Mouse (Mus musculus): Measurements from ENCODE around the gene Sec24a. TPM values are rescaled to one million over a fixed set of nuclear protein-coding genes. Genes with fewer than 3 reads are reported as not detected.
"Not testable (repeated sequence)": the region's sequence is repeated elsewhere in the genome, so short reads cannot be mapped to it uniquely, and the experiment has no call there.

Gene Sec24a
- polyA plus RNA-seq, 1 experiment from 2014 or later = 18.1 TPM

DNA sequence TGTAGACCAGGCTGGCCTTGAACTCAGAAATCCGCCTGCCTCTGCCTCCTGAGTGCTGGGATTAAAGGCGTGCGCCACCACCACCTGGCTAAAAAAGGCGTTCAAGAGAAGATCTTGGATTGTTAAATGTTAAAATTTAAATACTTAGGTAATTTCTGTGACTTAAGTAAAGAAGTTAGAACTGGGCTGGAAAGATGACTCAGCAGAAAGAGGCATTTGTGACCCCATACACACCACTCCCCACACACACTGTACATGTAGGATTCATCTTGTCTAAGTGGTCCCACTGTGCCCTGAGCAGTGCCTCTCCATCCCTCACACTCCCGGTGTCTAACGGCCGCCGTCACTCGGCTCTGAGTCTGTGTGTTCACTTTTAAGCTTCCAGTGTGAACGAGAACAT lies 57.0 kb downstream of the Sec24a start:
- H3K4me3 ChIP-seq = no peak overlapping the region
- H3K4me1 ChIP-seq = no peaks in the 10 kb centered on the region
- no peak for ATAC-seq (ENCODE audit: low FRiP score, low read depth)
- WGBS = 94% methylated on average over 10 of the region's 10 CpGs
- peaks cover 86% of the 10 kb centered on the region for H3K36me3 ChIP-seq
- no peak overlapping the region for H3K27ac ChIP-seq
- no peak overlapping the region for H3K4me2 ChIP-seq (replicated peaks)
- H3K9me3 ChIP-seq = no peaks in the 10 kb centered on the region
- no peak overlapping the region for H3K9ac ChIP-seq
- no peaks in the 10 kb centered on the region for H3K27me3 ChIP-seq

- H3K4me2 ChIP-seq (replicated peaks) = no peak overlapping the region
- peaks cover 90% of the 10 kb centered on the region for H3K36me3 ChIP-seq
- H3K9me3 ChIP-seq = no peaks in the 10 kb centered on the region
- H3K4me1 ChIP-seq = no peaks in the 10 kb centered on the region
- no peak overlapping the region for H3K27ac ChIP-seq
- no peak overlapping the region for H3K9ac ChIP-seq
- no peaks in the 10 kb centered on the region for H3K27me3 ChIP-seq
- no peak for ATAC-seq (ENCODE audit: low FRiP score, low read depth)
- 70% methylated on average over 10 of the region's 10 CpGs for WGBS
- H3K4me3 ChIP-seq = no peak overlapping the region
Observed at GRCm38 (mm10) chr11:51703379-51703998, 59.9 kb downstream of the Sec24a start.

DNA sequence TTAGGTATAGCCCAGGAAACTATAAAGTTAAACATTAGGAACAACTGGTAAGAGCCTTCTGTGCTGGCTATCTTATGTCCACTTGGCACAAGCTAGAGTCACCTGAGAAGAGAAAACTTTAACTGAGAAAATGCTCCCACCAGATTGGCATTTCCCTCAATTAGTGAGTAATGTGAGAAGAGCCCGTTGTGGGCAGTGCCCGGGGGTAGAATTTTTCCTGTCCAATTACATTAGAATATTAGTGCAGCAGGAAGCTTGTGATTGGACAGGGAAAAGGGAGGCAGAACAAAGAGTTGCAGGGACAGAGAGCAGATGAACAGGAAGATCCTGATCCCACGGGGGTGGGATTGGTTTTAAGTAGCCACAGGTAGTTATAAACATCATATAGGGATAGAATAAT lies 60.6 kb downstream of the Sec24a start:
- Histone ChIP-seq H3K4me1 (no peaks in the 10 kb centered on the region), H3K27me3 (no peaks in the 10 kb centered on the region), H3K9ac (no peak overlapping the region), H3K9me3 (no peaks in the 10 kb centered on the region), H3K4me3 (no peak overlapping the region), H3K27ac (no peak overlapping the region), H3K36me3 (peaks cover 89% of the 10 kb centered on the region), H3K4me2 (replicated peaks) (no peak overlapping the region)
- ATAC-seq (ENCODE audit: low FRiP score, low read depth) = no peak
- WGBS = 65% methylated on average over 3 of the region's 3 CpGs

GRCm38 (mm10) chr11:51694984-51695383 lies 68.5 kb downstream of the Sec24a start:
- H3K4me1 ChIP-seq = no peaks in the 10 kb centered on the region
- no peaks in the 10 kb centered on the region for H3K27me3 ChIP-seq
- WGBS = 94% methylated on average over 3 of the region's 3 CpGs
- no peak overlapping the region for H3K27ac ChIP-seq
- H3K36me3 ChIP-seq = peaks cover 62% of the 10 kb centered on the region
- H3K9me3 ChIP-seq = no peaks in the 10 kb centered on the region
- no peak overlapping the region for H3K9ac ChIP-seq
- no peak for ATAC-seq (ENCODE audit: low FRiP score, low read depth)
- no peak overlapping the region for H3K4me3 ChIP-seq
- H3K4me2 ChIP-seq (replicated peaks) = no peak overlapping the region

DNA sequence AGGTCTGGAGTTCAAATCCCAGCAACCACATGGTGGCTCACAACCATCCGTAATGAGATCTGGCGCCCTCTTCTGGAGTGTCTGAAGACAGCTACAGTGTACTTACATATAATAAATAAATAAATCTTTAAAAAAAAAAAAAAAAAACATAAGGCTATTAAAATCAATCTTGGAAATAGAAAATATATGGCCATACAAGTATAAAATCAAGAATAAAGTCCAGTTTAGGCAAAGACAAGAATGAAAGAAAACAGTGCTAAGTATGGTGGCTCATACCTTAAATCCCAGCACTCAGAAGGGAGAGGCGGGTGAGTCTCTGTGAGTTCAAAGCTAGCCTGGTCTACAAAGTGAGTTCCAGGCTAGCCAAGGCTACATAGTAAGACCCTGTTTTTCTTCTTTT lies 72.8 kb downstream of the Sec24a start:
- not testable (repeated sequence) for H3K9me3 ChIP-seq; H3K27ac ChIP-seq; H3K9ac ChIP-seq; ATAC-seq (ENCODE audit: low FRiP score, low read depth); H3K27me3 ChIP-seq; H3K4me3 ChIP-seq; H3K4me2 ChIP-seq (replicated peaks)
- H3K36me3 ChIP-seq = peaks cover 24% of the 10 kb centered on the region
- H3K4me1 ChIP-seq = peaks cover 11% of the 10 kb centered on the region; the same call in 1 of the 2 replicates
- WGBS = 72% methylated on average over 3 of the region's 3 CpGs

- WGBS = 24% methylated on average over 6 of the region's 6 CpGs
- Histone ChIP-seq H3K9ac (peak overlapping the region; percentile 77), H3K4me2 (replicated peaks) (peak overlapping the region; percentile 74), H3K27me3 (no peaks in the 10 kb centered on the region), H3K9me3 (no peaks in the 10 kb centered on the region), H3K4me1 (peaks cover 11% of the 10 kb centered on the region; the same call in 1 of the 2 replicates), H3K36me3 (peaks cover 27% of the 10 kb centered on the region), H3K27ac (peak overlapping the region; percentile 99), H3K4me3 (peak overlapping the region; percentile 75)
- ATAC-seq (ENCODE audit: low FRiP score, low read depth) = no peak
Observed at GRCm38 (mm10) chr11:51689343-51689742, 74.1 kb downstream of the Sec24a start.

DNA sequence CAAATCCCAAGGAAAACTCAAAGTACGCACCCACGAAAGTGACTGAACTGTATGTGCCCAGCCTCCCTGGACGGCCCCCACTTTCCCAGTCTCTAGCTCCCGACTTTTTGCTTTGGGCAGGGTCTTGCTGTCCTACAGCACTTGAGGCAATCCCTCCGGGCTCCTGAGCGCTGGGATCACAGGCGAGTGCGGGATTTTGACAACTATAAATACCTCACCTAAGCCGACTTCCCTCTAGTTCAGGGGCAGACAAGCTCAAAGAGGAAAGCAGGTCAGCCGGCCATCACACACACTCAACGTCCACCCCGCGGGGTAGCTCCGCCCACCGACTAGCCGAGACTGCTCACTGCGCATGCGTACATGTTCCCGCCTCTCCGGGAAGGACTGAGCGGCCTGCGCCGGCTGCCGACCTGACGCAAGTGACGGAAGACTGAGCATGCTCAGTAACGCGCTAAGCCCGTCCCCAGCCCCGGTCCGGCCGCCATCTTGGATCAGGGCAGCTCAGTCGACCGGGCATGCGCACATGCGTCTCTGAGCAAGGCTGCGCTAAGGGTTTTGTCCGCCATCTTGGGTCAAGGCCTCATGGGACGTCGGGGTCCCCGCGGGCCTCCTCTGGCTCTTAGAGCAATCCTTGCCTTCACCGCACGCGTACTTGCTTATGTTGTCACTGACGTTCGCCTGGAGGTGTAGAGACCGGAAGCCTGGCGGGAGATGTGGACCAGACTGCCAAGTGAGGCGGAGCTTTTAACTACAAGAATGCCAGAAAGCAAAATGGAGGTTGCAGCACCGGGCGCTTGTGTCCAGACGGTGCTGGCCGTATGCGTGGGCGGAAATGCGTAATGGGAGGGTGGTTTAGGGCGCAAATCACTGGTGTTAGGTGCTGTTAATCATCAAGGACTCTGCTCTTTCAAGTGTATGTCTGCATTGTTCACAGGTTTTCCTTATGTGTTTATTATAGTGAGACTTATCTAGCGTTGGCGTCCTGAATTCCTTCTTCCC lies 74.8 kb downstream of the Sec24a start, which contains the start of gene 0610009B22Rik:
Gene 0610009B22Rik, minus strand, starts transcription at position 545 of the 999 bp plus-strand sequence.
- peak within 1 kb of the TSS; percentile 88 for H3K9ac ChIP-seq
- peaks cover 27% of the 10 kb centered on the region for H3K36me3 ChIP-seq
- peak within 1 kb of the TSS; percentile 99 for H3K27ac ChIP-seq
- peak within 1 kb of the TSS; percentile 75 for H3K4me3 ChIP-seq
- H3K4me2 ChIP-seq (replicated peaks) = peak within 1 kb of the TSS; percentile 74
- H3K4me1 ChIP-seq = peaks cover 11% of the 10 kb centered on the region; the same call in 1 of the 2 replicates
- peak; percentile 99 for ATAC-seq (ENCODE audit: low FRiP score, low read depth)
- under 1% methylated on average over 60 of the region's 60 CpGs for WGBS
- no peaks in the 10 kb centered on the region for H3K27me3 ChIP-seq
- no peaks in the 10 kb centered on the region for H3K9me3 ChIP-seq

DNA sequence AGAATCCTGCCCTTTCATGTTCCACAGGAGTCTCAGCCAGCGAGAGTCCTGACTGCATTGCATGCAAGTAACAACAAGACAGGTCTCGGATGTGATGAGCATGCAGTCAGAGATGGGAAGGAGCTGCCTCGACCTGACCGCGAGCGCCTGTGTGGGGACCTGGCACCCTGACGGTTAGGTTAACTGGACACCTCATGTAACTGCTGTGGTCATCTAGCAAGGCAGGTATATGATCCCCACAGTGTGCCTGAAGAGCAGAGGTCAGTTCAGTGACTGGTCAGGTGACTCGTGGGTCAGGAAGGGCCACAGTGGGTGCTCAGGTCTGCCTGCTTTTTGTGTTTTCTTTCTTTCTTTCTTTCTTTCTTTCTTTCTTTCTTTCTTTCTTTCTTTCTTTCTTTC lies 81.5 kb downstream of the Sec24a start:
- 44% methylated on average over 8 of the region's 8 CpGs for WGBS
- no peak for ATAC-seq (ENCODE audit: low FRiP score, low read depth)
- Histone ChIP-seq H3K4me3 (no peak overlapping the region), H3K27me3 (no peaks in the 10 kb centered on the region), H3K27ac (no peak overlapping the region), H3K36me3 (peaks cover 11% of the 10 kb centered on the region), H3K4me2 (replicated peaks) (peak overlapping the region; percentile 33), H3K9me3 (no peaks in the 10 kb centered on the region), H3K9ac (peak overlapping the region; percentile 43; the same call in 1 of the 2 replicates), H3K4me1 (0 out of 2 replicates have a peak, but pooled peaks cover 3% of the 10 kb centered on the region)

DNA sequence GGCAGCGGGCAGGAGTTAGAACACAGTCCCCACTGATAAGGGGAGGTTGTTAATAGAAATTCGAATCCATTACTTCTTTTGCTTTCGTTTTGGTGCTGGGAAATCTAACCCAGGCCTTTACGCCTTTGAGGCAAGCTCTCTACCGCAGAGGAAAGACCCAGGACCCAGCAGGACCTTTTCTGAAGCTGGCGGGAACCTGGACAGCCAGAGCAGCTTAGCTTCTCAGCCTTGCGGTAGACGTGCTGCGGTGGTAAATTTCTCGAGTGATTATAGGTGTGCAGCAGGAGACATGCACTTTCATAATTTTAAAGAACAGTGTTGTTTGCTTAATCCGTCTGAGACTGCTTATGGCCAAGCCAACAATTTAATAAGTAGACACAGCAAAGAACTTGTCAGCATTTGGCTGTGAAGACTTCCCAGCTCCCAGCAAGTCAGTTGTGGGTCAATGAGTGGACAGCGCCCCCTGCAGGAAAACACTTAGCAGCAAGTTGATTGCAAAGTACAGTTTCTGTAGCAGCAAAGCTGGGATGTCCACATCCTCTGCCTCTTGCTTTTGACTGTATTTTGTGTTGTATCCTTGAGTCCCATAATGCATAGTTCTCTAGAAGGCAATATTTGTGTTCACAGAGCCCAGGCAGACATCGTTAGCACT lies 82.0 kb downstream of the Sec24a start:
- Histone ChIP-seq H3K27ac (no peak overlapping the region), H3K9me3 (no peaks in the 10 kb centered on the region), H3K9ac (peak overlapping the region; percentile 43; the same call in 1 of the 2 replicates), H3K4me3 (no peak overlapping the region), H3K36me3 (peaks cover 11% of the 10 kb centered on the region), H3K27me3 (no peaks in the 10 kb centered on the region), H3K4me2 (replicated peaks) (peak overlapping the region; percentile 33), H3K4me1 (0 out of 2 replicates have a peak, but pooled peaks cover 3% of the 10 kb centered on the region)
- 0 out of 2 replicates have a peak, but pooled peaks have one; percentile 40 for ATAC-seq (ENCODE audit: low FRiP score, low read depth)
- WGBS = 36% methylated on average over 13 of the region's 13 CpGs

DNA sequence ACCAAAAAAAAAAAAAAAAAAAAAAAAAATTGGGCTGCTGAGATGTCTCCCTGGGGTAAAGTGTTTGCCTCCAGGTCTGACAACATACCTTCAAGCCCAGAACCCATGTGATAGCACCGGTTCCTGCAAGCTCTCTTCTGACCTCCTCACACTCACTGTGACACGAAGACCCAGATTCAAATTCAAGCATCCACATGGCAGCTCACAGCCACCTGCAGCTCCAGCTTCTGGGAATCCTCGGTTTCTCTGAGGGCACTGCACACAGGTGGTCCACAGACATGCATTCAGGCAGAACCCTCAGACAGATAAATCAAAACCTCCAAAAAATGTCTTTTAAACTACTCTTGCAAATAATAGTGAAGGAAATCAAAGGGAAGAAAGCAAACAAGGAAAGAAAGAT lies 84.0 kb downstream of the Sec24a start:
- ATAC-seq (ENCODE audit: low FRiP score, low read depth) = no peak
- Histone ChIP-seq H3K27me3 (no peaks in the 10 kb centered on the region), H3K9ac (no peak overlapping the region), H3K4me3 (no peak overlapping the region), H3K9me3 (no peaks in the 10 kb centered on the region), H3K4me1 (0 out of 2 replicates have a peak, but pooled peaks cover 3% of the 10 kb centered on the region), H3K27ac (no peak overlapping the region), H3K4me2 (replicated peaks) (no peak overlapping the region), H3K36me3 (no peaks in the 10 kb centered on the region; the same call in 1 of the 2 replicates)
- 70% methylated on average over 3 of the region's 3 CpGs for WGBS

DNA sequence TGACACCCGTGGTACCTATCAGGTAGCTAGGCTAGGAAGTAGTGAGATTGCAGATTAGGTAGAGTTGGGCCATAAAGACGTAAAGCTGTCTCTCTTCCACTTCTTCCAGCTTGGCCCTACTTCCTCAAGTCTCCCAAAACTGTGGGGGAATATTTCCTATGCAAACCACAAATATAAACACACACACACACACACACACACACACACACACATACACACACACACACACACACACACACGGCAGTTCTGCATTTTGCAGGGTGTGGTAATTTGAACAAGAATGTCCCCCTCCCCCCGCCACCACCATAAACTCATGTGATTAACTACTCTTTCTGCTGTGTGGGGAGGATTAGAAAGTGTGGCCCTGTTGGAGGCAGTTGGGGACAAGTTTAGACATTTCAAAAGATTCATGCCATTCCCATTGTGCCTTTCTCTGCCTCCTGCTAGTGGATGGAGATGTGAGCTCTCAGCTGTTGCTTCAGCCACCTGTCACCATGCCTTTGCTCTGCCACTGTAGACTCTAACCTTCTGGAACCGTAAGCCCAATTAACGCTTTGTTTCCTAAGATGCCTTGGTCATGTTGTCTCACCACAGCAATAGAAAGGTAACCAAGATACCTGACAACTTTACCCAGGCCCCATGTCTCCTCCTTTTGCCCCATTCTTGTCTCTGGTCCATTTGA lies 85.6 kb downstream of the Sec24a start:
- H3K27me3 ChIP-seq = no peaks in the 10 kb centered on the region
- no peak overlapping the region for H3K4me3 ChIP-seq
- H3K4me2 ChIP-seq (replicated peaks) = no peak overlapping the region
- ATAC-seq (ENCODE audit: low FRiP score, low read depth) = no peak
- 0 out of 2 replicates have a peak, but pooled peaks cover 9% of the 10 kb centered on the region for H3K4me1 ChIP-seq
- no peaks in the 10 kb centered on the region for H3K36me3 ChIP-seq
- no peaks in the 10 kb centered on the region for H3K9me3 ChIP-seq
- 52% methylated on average over 6 of the region's 6 CpGs for WGBS
- H3K27ac ChIP-seq = no peak overlapping the region
- no peak overlapping the region for H3K9ac ChIP-seq
